Mouse (Mus musculus) embryonic stem cell, embryonic (primary cell): ENCODE data around the gene Apaf1.

Experiments used
- CTCF ChIA-PET, 4 experiments: fragments of 300-600 bp in 2 of 4; fragments of 350-600 bp in 2 of 4; sonication (Branson Sonifier 250); formaldehyde crosslinking; loops; one replicate each; lab custom pipeline; 2022; ENCODE audit warnings: inconsistent platforms in 2 of 4; lab: Charles Lee
- POLR2A ChIA-PET, 4 experiments: fragments of 300-600 bp in 2 of 4; fragments of 350-600 bp in 2 of 4; sonication (Branson Sonifier 250); formaldehyde crosslinking; loops; one replicate each; lab custom pipeline; 2022; ENCODE audit warnings: antibody characterized with exemption in 4 of 4, inconsistent platforms in 1 of 4; lab: Charles Lee

The Apaf1 gene

DNA sequence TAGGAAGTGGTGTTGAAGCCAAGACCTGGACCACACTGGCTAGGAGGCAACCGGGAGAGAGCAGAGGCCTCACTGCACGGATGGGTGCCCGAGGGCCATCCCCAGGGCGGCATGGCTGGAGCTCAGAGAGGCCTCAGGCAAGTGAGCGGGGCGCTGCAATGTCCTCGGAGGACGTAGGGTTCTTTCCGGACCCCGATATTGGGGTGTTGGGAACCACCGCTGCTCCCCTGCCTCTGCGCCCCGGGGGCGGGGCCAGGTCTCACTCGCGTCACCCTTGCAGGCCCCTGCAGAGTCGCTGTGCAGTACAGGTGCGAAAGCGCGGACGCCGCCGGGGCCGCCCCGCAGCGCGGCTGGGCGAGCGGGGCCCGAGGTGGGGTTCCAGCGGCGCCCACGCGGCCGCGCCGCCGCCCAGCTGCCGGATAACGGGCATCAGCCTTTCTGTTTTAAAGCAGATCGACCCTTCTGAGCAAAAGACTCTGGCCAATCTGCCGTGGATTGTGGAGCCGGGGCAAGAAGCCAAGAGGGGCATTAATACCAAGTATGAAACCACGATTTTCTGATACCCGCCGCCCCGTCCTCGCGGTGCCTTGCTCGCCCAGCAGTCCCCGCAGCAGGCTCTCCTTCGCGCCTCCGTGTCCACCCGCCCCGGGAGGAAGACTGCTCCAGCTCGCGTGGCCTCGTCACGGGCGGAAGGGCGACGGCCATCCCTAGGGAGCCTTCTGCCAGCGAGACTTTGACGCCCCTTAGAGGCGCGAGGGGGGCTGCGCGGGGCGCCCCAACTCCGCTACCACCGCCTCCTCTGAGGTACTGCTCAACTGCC lies 113.0 kb downstream of the Apaf1 start:
- ChIA-PET POLR2A (interaction anchor here in 1 of 4 experiments (0.8 kb wide), 1 partner anchor 8 kb away, joined by 5 read pairs; no protein-coding TSS in a partner anchor), CTCF (interaction anchor here in 3 of 4 experiments (0.5 to 1.6 kb wide), 6 partner anchors 62 to 166 kb away, joined by 3 to 4 read pairs (median 3); no protein-coding TSS in a partner anchor)

DNA sequence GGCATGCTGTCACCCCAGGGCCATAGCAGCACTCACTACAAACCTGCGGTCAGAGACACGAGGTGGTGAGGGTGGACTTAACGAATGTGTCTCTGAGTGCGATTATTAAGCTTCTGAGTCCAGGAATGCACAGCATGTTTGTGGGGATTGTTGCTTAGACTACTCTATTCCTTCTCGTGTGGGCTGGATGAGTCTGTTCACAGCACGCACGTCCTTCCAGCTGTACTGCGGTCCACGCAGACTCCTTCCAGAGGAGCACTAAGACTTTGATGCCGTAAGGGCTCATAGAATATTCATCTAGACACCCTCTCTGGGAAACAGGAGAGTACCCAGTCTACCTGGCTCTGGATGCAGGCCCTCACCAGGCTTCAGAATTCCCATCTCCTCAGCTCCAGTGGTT lies 114.3 kb downstream of the Apaf1 start:
- ChIA-PET CTCF (interaction anchor here in 3 of 4 experiments (0.5 to 1.6 kb wide), 3 partner anchors 65 to 165 kb away, joined by 3 to 4 read pairs (median 4); no protein-coding TSS in a partner anchor), POLR2A (no interaction called here)

DNA sequence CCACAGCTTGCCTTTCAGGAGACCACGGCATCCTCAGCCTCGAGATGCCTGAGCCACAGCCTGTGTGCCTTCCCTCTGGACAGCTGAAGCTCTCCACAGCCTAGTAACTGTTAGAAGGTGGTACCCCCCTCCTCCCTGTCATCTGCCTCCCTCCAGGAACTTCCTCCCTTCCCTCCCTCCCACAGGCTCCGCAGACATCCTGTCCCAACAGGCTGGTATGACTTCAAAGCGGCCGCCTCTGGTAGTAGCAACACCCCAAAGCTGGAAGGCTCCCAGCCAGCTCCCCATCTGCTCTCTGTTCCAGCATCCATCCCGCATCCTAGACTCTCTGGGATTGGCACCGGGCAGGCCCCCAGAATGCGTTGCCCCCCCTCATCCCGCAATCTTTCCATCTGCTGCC lies 115.7 kb downstream of the Apaf1 start:
- ChIA-PET POLR2A (no interaction called here), CTCF (interaction anchor here in 1 of 4 experiments (1.3 kb wide), 1 partner anchor 66 kb away, joined by 3 read pairs; no protein-coding TSS in a partner anchor)

DNA sequence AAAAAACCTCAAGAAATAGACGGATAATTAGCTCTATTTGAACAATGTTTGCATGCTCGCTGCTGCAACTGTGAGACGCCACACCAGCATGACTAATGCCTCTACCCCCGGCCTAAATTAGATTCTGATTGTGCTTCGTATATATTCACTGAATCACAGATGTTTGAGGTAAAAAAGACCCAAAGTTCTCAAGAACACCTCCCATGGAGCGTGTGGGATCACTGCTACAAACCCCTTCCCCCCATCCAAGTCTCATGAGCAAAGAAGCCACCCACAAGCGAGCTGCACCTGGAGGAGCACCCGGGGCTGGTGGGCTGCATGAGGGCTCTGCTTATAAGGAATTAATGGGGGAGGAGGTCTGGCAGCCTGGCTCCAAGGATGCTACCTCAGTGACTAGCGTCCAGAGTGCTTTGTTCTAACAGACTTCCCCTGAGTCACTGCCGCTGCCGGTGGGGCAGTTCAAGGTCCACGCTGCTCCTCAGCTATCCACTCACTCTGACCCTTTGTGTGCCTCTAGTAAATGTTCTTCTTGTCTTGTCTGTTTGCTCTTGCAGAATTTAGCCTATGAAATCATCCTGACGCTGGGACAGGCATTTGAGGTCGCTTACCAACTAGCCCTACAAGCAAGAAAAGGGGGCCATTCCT lies 116.8 kb downstream of the Apaf1 start:
- ChIA-PET POLR2A (no interaction called here), CTCF (interaction anchor here in 2 of 4 experiments (0.5 to 1.3 kb wide), 2 partner anchors 47 to 67 kb away, joined by 3 read pairs; no protein-coding TSS in a partner anchor)

DNA sequence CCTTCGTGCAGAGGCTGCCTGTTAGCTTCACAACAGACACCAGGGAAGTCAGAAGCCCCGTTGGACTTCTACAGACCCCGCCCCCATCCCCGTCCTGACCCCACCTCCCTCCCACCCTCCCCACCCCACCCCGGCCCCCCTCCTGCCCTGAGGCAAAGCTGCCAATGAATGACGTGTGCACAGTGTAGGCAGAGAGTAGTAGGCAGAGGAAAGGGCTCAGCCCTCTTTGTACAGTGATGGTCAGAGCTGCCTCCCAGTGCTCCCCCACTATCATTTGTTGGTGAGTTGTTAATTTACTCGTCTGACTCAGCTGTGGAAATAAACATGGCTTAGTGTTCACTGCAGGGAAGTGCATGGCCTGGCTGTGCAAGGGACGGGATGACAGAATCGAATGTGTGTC lies 118.1 kb downstream of the Apaf1 start:
- ChIA-PET POLR2A (interaction anchor here in 1 of 4 experiments (1.0 kb wide), 1 partner anchor 195 kb away, joined by 3 read pairs; no protein-coding TSS in a partner anchor), CTCF (no interaction called here)

DNA sequence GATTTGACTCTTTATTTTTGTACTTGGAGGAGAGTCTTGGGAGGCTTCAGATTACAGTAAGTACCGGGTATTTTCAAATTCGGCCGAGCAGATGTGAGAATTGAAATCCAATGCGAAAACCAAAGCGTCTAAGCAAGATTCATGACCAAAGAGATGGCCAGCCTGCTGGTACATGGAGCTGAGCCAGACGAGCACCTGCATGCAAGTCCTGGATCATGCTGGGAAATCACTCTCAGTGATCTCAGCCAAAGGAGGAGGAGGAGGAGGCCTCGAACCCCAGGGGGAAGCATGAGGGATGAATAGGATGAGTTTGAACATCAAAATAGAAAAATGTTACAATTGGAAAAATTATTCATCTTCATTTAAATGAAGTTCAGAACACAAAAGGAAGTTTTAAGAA lies 122.2 kb downstream of the Apaf1 start:
- CTCF ChIA-PET = no interaction called here

DNA sequence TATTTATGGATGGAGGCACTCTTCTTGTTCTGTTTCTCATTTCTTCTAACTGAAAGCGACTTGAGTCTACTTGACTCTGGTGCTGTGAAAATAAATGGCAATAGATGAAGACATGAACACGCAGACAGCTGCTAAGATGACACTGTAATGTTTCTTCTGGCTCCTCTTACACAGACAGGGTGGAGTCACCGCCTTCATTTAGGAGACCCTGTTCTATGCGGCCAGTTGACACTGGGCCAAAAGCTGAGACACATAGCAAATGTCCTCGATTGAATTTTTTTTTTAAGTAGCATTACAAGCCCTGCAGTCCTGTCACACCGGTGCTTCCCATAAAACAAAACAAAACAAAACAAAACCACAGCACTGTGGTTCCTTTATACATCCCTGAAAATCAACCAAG lies 128.7 kb downstream of the Apaf1 start:
- ChIA-PET POLR2A (no interaction called here), CTCF (no interaction called here)

More for the DNA sequence above, 122.2 kb downstream of the Apaf1 start:
- POLR2A ChIA-PET = no interaction called here

DNA sequence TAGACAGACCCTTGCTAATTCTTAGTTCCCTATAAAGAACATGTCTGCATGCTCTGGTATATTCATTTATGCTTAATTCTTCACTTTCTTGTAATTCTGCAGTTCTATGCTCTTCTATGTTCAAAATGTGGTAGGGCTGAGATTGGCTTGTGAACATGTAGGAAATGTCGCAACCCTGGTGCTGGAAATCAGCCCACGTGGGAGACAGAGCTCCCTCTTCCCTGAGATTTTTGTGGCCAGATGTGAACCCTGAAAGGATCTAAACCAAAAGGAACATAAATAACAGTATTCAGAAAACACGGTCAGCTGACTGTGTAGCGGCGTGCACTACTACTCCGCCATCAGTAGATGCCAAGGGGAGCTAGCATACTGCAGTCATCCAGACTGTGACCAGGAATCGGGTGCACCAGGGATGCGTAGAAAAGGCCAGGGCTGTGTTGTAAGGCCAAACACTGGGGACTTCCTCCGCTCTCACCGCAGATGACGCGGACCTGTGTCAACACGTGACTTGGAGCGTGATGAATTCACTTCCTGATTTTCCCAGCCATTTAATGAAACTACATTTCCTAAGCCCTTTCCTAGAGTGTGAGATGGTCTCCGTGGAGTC lies 129.4 kb downstream of the Apaf1 start:
- ChIA-PET CTCF (no interaction called here), POLR2A (interaction anchor here in 1 of 4 experiments (0.6 kb wide), 1 partner anchor 46 kb away, joined by 4 read pairs; no protein-coding TSS in a partner anchor)

DNA sequence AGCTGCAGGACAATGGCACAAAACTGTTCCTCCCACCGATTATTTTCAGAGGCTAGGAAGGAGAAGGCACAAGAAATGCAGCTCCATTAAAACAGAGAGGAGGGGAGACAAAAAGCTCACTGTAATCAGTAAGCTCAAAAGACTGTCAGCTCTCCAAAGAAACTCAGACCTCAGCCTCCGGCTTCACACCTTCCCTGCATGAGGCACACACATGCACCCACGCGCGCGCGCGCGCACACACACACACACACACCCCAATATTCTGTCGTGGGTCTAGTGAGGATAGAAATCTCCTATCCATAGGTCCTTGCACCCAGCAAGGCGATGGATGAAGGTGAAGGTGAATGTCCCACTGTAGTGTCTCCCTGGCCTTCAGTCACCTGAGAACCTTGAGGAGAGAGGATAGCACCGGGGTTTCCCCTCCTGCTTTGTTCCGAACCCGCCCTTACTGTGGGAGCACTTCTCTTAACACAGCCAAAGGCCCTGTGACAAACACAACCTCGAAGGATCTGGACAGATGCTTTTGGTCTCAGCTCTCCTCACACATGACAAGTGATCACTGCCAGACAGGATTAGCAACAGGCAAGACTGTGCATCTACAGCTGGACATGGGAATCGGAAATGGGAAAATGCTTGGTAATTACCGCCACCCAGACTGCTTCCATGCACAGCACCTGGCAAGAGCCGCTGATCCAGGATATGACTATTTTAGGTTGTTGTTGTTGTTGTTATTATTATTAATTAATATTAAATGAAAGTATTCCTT lies 134.8 kb downstream of the Apaf1 start:
- ChIA-PET POLR2A (interaction anchor here in 1 of 4 experiments (0.9 kb wide), 1 partner anchor 9 kb away, joined by 4 read pairs; no protein-coding TSS in a partner anchor), CTCF (interaction anchor here in 1 of 4 experiments (0.5 kb wide), 1 partner anchor 214 kb away, joined by 3 read pairs; no protein-coding TSS in a partner anchor)

DNA sequence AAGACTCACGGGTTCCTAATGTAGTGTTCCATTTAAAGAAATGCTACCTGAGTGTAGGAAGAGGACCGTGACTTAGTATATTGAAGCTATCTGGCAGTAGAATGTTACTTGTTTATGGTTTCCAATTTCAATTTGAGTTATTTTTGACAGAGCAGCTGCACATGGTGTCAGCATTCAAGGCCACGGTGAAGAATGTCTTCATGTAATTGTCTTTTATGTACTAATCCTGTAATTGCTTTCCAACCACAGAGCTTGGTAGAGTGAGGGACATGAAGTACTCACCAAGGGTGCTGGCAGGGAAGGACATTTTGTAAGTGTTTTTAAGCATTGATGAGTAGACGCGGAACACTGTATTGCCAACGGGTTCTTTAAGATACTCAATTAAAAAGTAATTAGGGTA lies 135.5 kb downstream of the Apaf1 start:
- CTCF ChIA-PET = no interaction called here
- POLR2A ChIA-PET = interaction anchor here in 1 of 4 experiments (0.9 kb wide), 1 partner anchor 10 kb away, joined by 4 read pairs; no protein-coding TSS in a partner anchor

DNA sequence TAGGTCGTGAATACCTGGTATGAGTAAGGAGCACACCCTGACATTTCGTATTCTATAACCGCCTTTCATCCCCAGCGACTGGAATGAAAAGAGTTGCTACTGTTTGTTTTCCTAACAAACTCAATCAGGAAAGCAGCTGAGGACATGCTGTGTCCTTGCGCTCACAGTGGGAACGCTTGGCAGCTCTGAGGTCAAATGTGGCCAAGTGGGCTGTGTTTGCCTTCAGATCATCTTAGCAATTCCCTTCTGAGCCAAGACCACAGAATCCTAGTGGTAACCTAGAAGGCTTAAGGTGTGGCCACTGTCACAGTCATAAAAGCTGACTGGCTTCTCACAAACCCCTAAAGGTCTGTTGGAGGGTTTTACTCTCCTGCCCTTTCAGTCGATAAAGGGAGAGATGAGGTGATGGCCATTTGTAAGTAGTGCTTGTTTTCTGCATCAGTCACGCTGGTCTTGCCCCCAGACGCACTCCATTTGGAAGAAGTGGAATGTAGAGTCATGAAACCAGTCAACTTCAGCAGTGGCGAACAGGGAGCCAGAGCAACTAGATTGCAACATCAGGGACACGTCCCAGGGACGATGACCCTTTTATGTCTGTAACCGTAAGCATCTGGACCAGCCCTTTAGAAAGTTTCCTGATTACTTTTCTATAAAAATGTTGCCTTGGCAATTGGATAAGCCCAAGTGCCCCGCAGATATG lies 140.4 kb downstream of the Apaf1 start:
- CTCF ChIA-PET = no interaction called here
- POLR2A ChIA-PET = interaction anchor here in 1 of 4 experiments (0.6 kb wide), 1 partner anchor 490 kb away, joined by 3 read pairs; no protein-coding TSS in a partner anchor

DNA sequence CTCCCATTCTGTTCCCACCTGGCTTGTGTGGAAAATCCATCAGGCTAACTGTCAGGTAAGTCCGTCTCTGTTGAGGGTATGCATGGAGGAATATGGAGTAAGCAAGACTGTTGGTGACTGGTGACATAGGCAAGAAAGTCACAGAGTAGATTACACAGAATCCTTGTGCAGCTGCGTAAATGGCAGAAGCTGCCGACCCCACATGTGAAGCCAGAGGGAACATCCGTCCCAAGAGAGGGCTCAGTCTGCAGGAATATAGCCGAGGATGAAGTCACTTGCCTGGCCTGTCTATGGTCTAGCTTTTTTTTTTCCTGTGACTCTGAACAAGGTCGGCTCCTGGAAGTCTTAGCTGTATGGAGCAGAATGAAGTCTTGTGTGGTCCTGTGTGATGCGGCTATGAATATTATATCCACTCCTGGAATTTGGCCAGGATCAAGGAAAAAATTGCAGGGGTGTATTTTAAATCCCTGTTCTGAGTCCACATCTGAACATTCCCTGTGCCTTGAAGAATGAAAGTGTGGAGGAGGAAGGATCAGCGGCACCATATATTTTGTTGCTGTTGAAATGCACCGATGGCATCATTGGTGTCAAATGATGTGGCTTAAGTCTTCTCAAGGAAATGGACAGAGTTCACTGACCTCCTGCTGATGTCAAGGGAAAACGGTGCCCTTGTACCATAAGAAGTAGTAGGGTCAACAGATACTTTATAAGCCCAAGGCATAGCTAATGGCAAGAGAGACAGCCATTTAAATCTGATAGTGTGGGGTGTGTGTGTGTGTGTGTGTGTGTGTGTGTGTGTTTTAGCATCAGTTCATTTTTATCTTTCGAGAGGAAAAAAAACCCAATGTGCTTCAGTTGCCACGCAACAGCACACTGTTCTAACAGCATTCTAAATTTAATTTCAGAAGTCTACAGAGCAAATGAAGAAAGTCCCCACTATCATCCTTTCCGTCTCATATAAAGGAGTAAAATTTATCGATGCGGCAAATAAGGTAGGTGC lies 141.7 kb downstream of the Apaf1 start:
- ChIA-PET POLR2A (no interaction called here), CTCF (no interaction called here)
